Mouse (Mus musculus) lung, embryonic 15.5 days (tissue): Measurements from ENCODE around the gene Galnt6. TPM values are rescaled to one million over a fixed set of nuclear protein-coding genes. Genes with fewer than 3 reads are reported as not detected.

Source experiments
- ATAC-seq: fragments of 200-750 bp; cut with Nextera tagmentation; 2 replicates; pipeline ENCODE4 v1.8.0; 2017; ENCODE audit warnings: moderate number of reproducible peaks, borderline replicate concordance; ENCODE audit not compliant: low FRiP score, low TSS enrichment; ENCODE audit errors: extremely low read depth
- H3K27ac ChIP-seq: fragments of 300-500 bp; sonication (generic); 2 replicates; pipeline ENCODE4 v1.5.1; 2015; ENCODE audit warnings: moderate library complexity, mild to moderate bottlenecking, inconsistent platforms
- H3K27me3 ChIP-seq: fragments of 300-500 bp; sonication (generic); 2 replicates; pipeline ENCODE4 v1.6.1; 2015; ENCODE audit warnings: inconsistent platforms
- H3K36me3 ChIP-seq: fragments of 300-500 bp; sonication (generic); 2 replicates; pipeline ENCODE4 v1.6.1; 2015; ENCODE audit warnings: inconsistent platforms
- H3K4me1 ChIP-seq: fragments of 300-500 bp; sonication (generic); 2 replicates; pipeline ENCODE4 v1.6.1; 2015; ENCODE audit warnings: inconsistent platforms
- H3K4me2 ChIP-seq: fragments of 300-500 bp; sonication (generic); 2 replicates; pipeline ENCODE4 v1.6.1; 2015; ENCODE audit warnings: inconsistent platforms, mild to moderate bottlenecking, moderate library complexity
- H3K4me3 ChIP-seq: fragments of 300-500 bp; sonication (generic); 2 replicates; pipeline ENCODE4 v1.5.1; 2015; ENCODE audit warnings: mild to moderate bottlenecking, inconsistent platforms
- H3K9ac ChIP-seq: fragments of 300-500 bp; sonication (generic); 2 replicates; pipeline ENCODE4 v1.6.1; 2015; ENCODE audit warnings: inconsistent platforms
- H3K9me3 ChIP-seq: fragments of 300-500 bp; sonication (generic); 2 replicates; pipeline ENCODE4 v1.6.1; 2016; ENCODE audit warnings: inconsistent platforms
- WGBS: fragments of 180-500 bp; shearing (Covaris S2); methylation state at CpG from one replicate; pipeline ENCODE4 v1.1.7; 2015; 5-methylcytosine and 5-hydroxymethylcytosine counted together
- polyA plus RNA-seq: library from polyadenylated mRNA; unstranded; fragments of >200 nt; fragmentation: Nextera tagmentation; extraction: Ambion mirVana; gene quantifications from 2 replicates; pipeline ENCODE4 v1.2.1, GENCODE M21; 2015

Gene Galnt6
- polyA plus RNA-seq, 1 experiment from 2014 or later = 0.61 TPM

- Histone ChIP-seq H3K9ac (no peak overlapping the region), H3K4me3 (no peak overlapping the region), H3K27me3 (peaks cover 78% of the 10 kb centered on the region), H3K9me3 (no peaks in the 10 kb centered on the region), H3K27ac (no peak overlapping the region), H3K4me1 (peaks cover 17% of the 10 kb centered on the region), H3K36me3 (no peaks in the 10 kb centered on the region), H3K4me2 (no peak overlapping the region)
- WGBS = 72% methylated on average over 16 of the region's 16 CpGs
- no peak for ATAC-seq
Measured at GRCm38 (mm10) chr15:100764163-100764951, 35.2 kb upstream of the Galnt6 start.

GRCm38 (mm10) chr15:100762649-100763048, 33.5 kb upstream of the Galnt6 start:
- Histone ChIP-seq H3K27me3 (peaks cover 67% of the 10 kb centered on the region), H3K4me3 (peak overlapping the region; percentile 50; the same call in 1 of the 2 replicates), H3K36me3 (no peaks in the 10 kb centered on the region), H3K9me3 (no peaks in the 10 kb centered on the region), H3K4me2 (peak overlapping the region; percentile 87; the same call in 1 of the 2 replicates), H3K4me1 (peaks cover 17% of the 10 kb centered on the region), H3K9ac (no peak overlapping the region), H3K27ac (no peak overlapping the region)
- ATAC-seq = no peak
- WGBS = 39% methylated on average over 8 of the region's 8 CpGs

- Histone ChIP-seq H3K4me3 (peak within 1 kb of the TSS; percentile 50), H3K9me3 (no peaks in the 10 kb centered on the region), H3K4me1 (peaks cover 13% of the 10 kb centered on the region), H3K4me2 (peak within 1 kb of the TSS; percentile 87), H3K27ac (no peak within 1 kb of the TSS), H3K36me3 (no peaks in the 10 kb centered on the region), H3K9ac (no peak within 1 kb of the TSS; the same call in 1 of the 2 replicates), H3K27me3 (peaks cover 56% of the 10 kb centered on the region)
- WGBS = under 1% methylated on average over 62 of the region's 64 CpGs
- peak; percentile 86 for ATAC-seq
Measured at GRCm38 (mm10) chr15:100761419-100762185, 32.4 kb upstream of the Galnt6 start, which contains the start of gene Slc4a8. Gene Slc4a8, plus strand, starts transcription at chr15:100761747.

- Histone ChIP-seq H3K9ac (no peak overlapping the region), H3K4me1 (peaks cover 11% of the 10 kb centered on the region)
Measured at GRCm38 (mm10) chr15:100761036-100761418, 31.9 kb upstream of the Galnt6 start.

GRCm38 (mm10) chr15:100759286-100759685, 30.1 kb upstream of the Galnt6 start:
- 77% methylated on average over 10 of the region's 10 CpGs for WGBS
- Histone ChIP-seq H3K4me2 (no peak overlapping the region), H3K27ac (no peak overlapping the region)

More at GRCm38 (mm10) chr15:100761036-100761418, 31.9 kb upstream of the Galnt6 start:
- Histone ChIP-seq H3K9me3 (no peaks in the 10 kb centered on the region), H3K4me3 (peak overlapping the region; percentile 50), H3K27ac (no peak overlapping the region), H3K4me2 (peak overlapping the region; percentile 87), H3K27me3 (peaks cover 56% of the 10 kb centered on the region), H3K36me3 (no peaks in the 10 kb centered on the region)
- 14% methylated on average over 9 of the region's 9 CpGs for WGBS
- no peak for ATAC-seq

GRCm38 (mm10) chr15:100757527-100757978, 28.4 kb upstream of the Galnt6 start:
- 3% methylated on average over 7 of the region's 7 CpGs for WGBS
- no peak overlapping the region for H3K4me2 ChIP-seq
- ATAC-seq = no peak

More at GRCm38 (mm10) chr15:100759286-100759685, 30.1 kb upstream of the Galnt6 start:
- no peak overlapping the region for H3K9ac ChIP-seq
- H3K4me3 ChIP-seq = no peak overlapping the region
- H3K4me1 ChIP-seq = peaks cover 15% of the 10 kb centered on the region
- no peaks in the 10 kb centered on the region for H3K36me3 ChIP-seq
- no peaks in the 10 kb centered on the region for H3K9me3 ChIP-seq
- ATAC-seq = no peak
- peaks cover 43% of the 10 kb centered on the region for H3K27me3 ChIP-seq

GRCm38 (mm10) chr15:100755881-100756624, 26.9 kb upstream of the Galnt6 start:
- peaks cover 4% of the 10 kb centered on the region; the same call in 1 of the 2 replicates for H3K4me1 ChIP-seq
- peaks cover 35% of the 10 kb centered on the region for H3K27me3 ChIP-seq
- H3K4me3 ChIP-seq = no peak overlapping the region
- no peak overlapping the region for H3K27ac ChIP-seq
- H3K36me3 ChIP-seq = no peaks in the 10 kb centered on the region
- H3K9me3 ChIP-seq = no peaks in the 10 kb centered on the region
- 42% methylated on average over 3 of the region's 3 CpGs for WGBS
- H3K4me2 ChIP-seq = no peak overlapping the region
- ATAC-seq = no peak
- no peak overlapping the region for H3K9ac ChIP-seq

More at GRCm38 (mm10) chr15:100757527-100757978, 28.4 kb upstream of the Galnt6 start:
- Histone ChIP-seq H3K4me1 (peaks cover 12% of the 10 kb centered on the region), H3K9ac (no peak overlapping the region), H3K36me3 (no peaks in the 10 kb centered on the region), H3K27ac (no peak overlapping the region), H3K9me3 (no peaks in the 10 kb centered on the region), H3K27me3 (peaks cover 42% of the 10 kb centered on the region), H3K4me3 (no peak overlapping the region)

GRCm38 (mm10) chr15:100755498-100755859, 26.3 kb upstream of the Galnt6 start:
- no peak overlapping the region for H3K4me3 ChIP-seq
- no peaks in the 10 kb centered on the region for H3K36me3 ChIP-seq
- ATAC-seq = no peak
- H3K9ac ChIP-seq = no peak overlapping the region
- 41% methylated on average over 7 of the region's 8 CpGs for WGBS
- H3K4me1 ChIP-seq = peaks cover 4% of the 10 kb centered on the region; the same call in 1 of the 2 replicates
- peaks cover 35% of the 10 kb centered on the region for H3K27me3 ChIP-seq
- H3K9me3 ChIP-seq = no peaks in the 10 kb centered on the region
- peak overlapping the region; percentile 32 for H3K4me2 ChIP-seq
- H3K27ac ChIP-seq = peak overlapping the region; percentile 54; the same call in 1 of the 2 replicates

- Histone ChIP-seq H3K9me3 (no peaks in the 10 kb centered on the region), H3K9ac (no peak overlapping the region), H3K4me2 (peak overlapping the region; percentile 32), H3K27ac (peak overlapping the region; percentile 54; the same call in 1 of the 2 replicates), H3K27me3 (peaks cover 38% of the 10 kb centered on the region), H3K36me3 (no peaks in the 10 kb centered on the region), H3K4me3 (no peak overlapping the region), H3K4me1 (peaks cover 4% of the 10 kb centered on the region; the same call in 1 of the 2 replicates)
- ATAC-seq = no peak
- WGBS = 7% methylated on average over 11 of the region's 11 CpGs
Measured at GRCm38 (mm10) chr15:100754805-100755497, 25.8 kb upstream of the Galnt6 start.

GRCm38 (mm10) chr15:100754041-100754440, 24.9 kb upstream of the Galnt6 start:
- no peak overlapping the region for H3K4me2 ChIP-seq
- no peak overlapping the region for H3K9ac ChIP-seq
- no peak for ATAC-seq
- no peaks in the 10 kb centered on the region for H3K36me3 ChIP-seq
- no peaks in the 10 kb centered on the region for H3K9me3 ChIP-seq
- 40% methylated on average over 7 of the region's 7 CpGs for WGBS
- peaks cover 4% of the 10 kb centered on the region; the same call in 1 of the 2 replicates for H3K4me1 ChIP-seq
- H3K27ac ChIP-seq = no peak overlapping the region
- H3K27me3 ChIP-seq = peaks cover 45% of the 10 kb centered on the region
- H3K4me3 ChIP-seq = no peak overlapping the region

- Histone ChIP-seq H3K4me3 (no peak overlapping the region), H3K9me3 (no peaks in the 10 kb centered on the region), H3K9ac (no peak overlapping the region), H3K27me3 (peaks cover 54% of the 10 kb centered on the region), H3K27ac (no peak overlapping the region), H3K36me3 (no peaks in the 10 kb centered on the region), H3K4me1 (peaks cover 4% of the 10 kb centered on the region; the same call in 1 of the 2 replicates), H3K4me2 (no peak overlapping the region)
- WGBS = 43% methylated on average over 5 of the region's 5 CpGs
- ATAC-seq = no peak
Measured at GRCm38 (mm10) chr15:100753045-100753444, 23.9 kb upstream of the Galnt6 start.
